Mouse (Mus musculus) c-Kit-negative CD71-positive TER-119-positive erythroid progenitor cells, embryonic 14.5 days (primary cell): ENCODE results near the gene Abhd16a.

Source experiments
- DNase-seq: peaks from one replicate; pipeline ENCODE4 v3.0.0-alpha.2; 2013; ENCODE audit warnings: low read depth, low spot score

The Abhd16a gene

DNA sequence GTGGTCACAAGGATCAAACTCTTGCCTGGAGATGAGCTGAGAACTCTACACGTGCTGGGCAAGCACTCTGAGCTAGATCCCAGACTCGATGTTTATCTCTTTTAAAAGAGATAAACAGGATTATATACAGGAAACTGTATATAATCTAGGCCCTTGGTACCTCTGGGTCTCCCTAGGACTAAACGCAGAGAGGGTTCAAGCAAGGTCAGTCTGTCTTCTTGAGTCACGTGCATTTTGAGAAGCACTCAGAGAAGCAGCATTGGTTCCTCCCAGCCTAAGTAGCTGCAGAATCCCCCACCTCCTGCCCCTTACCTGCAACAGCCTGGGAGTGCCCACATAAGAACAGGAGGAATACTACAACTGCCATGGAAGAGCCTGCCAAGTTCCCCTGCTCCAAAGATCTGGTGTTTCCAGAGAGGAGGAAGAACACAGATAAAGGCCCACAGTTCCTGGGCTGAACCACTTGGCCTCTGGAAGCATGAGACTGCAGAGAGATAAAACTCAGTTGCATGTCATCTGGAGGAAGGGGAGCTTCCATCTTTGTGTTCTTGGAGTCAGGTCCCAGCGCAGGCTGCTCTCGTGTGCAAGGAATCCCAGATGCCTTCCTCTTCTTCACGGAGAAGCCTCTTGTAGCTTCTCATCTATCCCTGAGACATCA, 3.7 kb upstream of the Abhd16a start, which contains the start of gene Ly6g6f:
TSS of gene Ly6g6f (minus strand) at position 403 of the 658 bp plus-strand sequence.
- DNase-seq = no peak

GRCm38 (mm10) chr17:35088151-35088550, 912 bp upstream of the Abhd16a start:
- DNase-seq = no peak

- peak; percentile 44 for DNase-seq
Observed at GRCm38 (mm10) chr17:35090166-35090932, 1.3 kb downstream of the Abhd16a start.

DNA sequence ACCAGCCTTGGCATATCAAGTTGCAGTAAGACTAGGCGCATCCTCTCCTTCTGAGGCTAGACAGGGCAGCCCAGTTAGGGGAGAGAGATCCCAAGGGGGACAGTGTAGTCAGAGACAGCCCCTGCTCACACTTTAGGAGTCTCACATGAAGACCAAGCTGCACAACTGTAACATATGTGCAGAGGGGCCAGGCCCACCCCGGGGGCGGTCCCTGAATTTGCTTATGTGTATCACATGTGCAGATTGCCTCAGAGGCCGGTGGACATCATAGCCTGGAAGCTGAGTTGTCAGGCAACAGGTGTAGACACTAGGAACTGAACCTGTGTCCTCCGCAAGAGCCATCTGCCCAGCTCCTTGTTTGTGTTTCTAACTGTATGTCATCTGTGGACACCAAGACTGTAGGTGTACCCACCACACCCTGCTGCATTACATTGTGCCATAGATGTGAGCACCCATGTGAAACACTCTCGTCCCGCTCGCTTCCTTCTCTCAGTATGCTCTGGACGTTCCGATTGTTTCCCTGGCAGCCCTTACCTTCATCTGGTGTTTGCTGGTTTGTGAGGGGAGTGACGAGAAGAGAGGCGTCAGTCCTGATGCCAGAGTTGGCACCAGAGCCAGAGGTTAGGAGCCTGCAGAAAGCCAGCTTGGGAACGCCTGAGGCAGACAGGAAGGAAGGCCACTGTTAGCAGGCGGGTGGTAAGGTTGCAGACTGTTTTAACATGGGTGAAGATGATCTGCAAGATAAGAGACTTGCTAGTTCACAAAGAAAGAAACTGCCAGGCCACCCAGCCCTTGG, 3.5 kb downstream of the Abhd16a start:
- DNase-seq = no peak

- no peak for DNase-seq
Observed at GRCm38 (mm10) chr17:35094475-35095365, 5.7 kb downstream of the Abhd16a start.

DNA sequence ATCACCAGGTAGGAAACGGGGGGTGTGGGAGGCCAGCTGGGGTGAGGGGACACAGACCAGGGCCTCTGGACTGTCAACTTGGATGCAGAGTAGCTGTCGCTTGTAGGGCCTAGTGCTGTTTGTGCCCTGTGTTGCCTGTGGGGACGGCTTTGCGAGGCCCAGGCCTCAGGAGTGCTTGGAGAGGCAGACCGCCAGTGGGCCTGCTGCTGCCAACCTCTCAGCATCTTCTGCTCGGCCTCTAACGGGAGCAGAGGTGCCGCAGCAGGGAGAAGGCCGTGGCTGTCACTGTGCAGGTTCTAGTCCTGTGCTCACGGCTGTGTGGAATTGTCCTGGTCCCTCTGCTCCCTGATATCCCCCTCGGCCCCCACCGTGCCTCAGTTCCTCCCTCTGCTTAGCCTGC, 7.5 kb downstream of the Abhd16a start:
- DNase-seq = no peak

DNA sequence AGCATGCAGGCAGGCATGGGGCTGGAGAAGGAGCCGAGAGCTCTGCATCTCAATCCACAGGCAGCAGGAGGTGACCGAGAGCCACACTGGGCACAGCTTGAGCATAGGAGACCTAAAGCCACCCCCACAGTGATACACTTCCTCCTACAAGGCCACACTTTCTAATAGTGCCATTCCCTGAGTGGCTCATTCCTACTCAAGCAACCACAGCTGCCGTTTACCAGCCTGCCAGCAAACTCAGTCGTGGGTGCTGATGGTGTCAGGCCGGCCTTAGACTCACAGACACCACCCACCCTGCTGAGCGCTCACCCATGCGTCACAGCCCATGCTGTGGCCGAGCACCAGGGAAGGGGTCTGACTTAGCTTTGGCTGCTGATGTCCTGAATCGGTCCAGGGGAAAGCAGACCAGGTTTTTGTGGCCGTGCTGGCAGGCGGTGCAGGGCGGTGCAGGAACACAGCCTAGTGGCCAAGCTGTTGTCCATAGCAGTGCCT, 8.1 kb downstream of the Abhd16a start:
- DNase-seq = no peak

DNA sequence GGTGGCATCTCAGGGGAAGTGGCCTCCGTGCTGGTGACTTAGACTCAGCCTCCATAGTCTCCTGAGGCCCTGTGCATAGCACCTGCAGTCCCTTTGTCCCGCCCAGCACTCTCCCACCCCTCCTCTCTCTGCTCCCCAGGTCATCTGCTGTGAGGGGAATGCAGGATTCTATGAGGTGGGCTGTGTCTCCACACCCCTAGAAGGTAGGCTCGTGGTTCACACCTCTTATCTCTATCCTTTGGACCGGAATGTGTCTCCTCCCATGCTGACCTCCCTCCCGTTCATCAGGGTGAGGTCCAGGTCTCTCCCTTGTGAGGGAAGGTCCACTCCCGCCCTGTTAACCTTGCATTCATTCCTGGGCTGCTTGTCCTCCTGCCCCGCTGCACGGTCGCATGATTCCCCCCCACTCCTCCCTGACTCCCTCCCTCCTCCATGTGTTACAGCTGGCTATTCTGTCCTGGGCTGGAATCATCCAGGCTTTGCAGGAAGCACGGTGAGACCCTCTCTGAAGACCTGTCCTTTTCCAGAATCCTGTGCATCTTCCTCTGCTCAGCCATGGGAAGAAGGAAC, 11.2 kb downstream of the Abhd16a start:
- no peak for DNase-seq

DNA sequence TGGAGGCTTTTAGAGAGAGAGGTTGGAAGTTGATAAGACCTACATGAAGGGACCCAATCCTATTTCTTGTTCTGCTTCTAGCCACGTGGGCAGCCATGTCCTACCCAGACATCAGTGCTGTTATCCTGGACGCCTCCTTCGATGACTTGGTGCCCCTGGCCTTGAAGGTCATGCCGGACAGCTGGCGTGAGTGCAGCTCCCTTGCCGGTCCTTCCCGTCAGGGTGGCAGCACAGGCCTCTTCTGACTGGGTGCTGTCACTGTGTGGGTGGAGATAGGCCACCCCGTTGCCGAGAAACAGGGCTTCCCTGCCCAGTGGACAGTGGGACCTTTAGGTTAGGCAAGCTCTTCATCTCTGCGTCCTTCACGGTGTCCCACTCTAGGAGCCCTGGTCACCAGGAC, 12.1 kb downstream of the Abhd16a start:
- no peak for DNase-seq

- no peak for DNase-seq
Observed at GRCm38 (mm10) chr17:35102299-35102698, 13.2 kb downstream of the Abhd16a start.

GRCm38 (mm10) chr17:35103221-35103690, 14.2 kb downstream of the Abhd16a start:
- no peak for DNase-seq

GRCm38 (mm10) chr17:35104079-35104478, 15.0 kb downstream of the Abhd16a start:
- no peak for DNase-seq

DNA sequence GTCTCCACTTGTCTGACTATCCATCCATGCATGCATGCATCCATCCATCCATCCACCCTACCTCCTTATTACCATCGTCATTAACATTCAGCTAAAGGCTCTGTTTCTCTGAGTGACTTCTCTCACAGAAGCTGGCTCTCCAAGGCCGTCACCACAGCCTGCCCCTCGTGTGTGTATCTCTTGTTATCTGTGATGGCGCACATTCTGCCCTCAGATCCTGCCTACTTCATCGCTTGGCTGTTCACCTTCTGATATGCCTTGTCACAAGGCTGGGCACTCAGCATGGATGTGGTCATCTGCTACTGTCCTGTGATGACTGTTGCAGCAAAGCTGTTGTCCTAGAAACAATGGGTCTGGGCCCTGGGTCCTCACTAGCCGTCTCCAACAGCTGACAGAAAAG, 15.7 kb downstream of the Abhd16a start:
- no peak for DNase-seq

DNA sequence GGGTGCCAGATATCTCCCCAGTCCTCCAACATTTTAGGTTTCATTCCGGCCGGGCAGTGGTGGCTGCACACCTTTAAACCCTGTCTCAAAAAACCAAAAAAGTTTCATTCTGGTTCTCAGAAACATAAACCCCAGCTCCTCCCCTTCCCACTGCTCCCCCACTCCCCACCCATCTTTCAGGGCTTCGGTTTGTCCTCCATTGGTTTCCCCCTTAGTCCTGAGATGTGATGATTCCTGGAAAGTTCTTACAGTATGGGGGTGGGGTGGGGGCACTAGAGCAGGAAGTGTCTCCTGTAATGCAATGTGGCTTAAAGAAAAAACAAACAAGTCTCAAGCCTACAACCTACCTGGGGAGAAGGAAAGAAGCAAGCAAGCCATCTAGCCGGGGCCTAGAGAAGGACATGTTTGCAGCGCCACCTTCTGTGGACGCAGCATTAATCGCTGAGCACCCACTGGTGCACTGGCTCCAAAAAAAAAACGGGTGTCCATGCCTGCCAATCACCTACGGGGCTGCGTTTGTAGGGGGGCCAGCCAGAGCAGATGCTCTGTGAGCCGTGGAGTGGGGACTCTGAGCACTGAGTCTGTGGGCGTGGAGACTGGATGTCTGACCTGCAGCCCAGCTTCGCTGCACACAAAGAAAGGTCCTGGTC, 16.8 kb downstream of the Abhd16a start:
- DNase-seq = no peak

DNA sequence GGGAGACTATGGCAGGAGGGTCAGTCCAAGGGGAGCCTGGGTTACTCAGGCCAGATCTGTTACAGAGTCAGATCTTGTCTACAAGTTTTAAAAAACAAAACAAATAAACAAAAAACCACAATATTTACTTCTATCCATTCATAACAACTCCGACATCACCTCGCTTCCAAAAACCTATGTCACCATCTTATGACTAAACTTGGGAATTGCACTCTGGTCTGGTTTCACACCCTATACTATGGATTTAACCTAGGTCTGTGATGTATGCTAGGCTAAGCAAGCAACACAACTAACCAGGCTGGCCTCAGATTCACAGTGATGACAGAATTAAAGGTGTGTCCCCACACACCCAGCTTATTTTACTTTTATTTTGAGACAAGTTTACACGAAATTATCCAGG, 17.5 kb downstream of the Abhd16a start:
- DNase-seq = no peak

GRCm38 (mm10) chr17:35108097-35108496, 19.0 kb downstream of the Abhd16a start, which contains the start of gene Ly6g5c:
Ly6g5c (plus strand) TSS chr17:35108279.
- DNase-seq = no peak

DNA sequence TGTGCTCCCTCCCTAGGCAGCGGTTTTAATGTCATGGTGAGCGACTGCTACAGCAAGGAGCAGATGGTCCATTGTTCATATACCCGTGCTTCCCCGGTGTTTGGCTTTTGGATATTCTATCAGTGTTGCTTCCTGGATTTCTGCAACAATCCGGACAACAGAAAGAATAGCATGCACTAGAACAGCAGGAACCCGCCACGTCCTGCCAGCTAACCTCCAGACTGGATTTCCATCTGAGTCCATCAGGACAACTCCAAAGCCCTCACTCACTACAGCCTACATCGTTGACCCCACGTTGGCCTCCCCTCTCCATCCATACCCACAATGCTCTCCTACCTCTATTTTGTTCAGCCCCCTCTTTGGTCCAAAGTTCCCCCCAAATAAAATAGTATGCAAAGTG, 22.7 kb downstream of the Abhd16a start:
- no peak for DNase-seq

- DNase-seq = no peak
Observed at GRCm38 (mm10) chr17:35115046-35116019, 26.3 kb downstream of the Abhd16a start, which contains the start of gene Ly6g5b. Ly6g5b (minus strand) TSS chr17:35115428.

GRCm38 (mm10) chr17:35120745-35121142, 31.7 kb downstream of the Abhd16a start:
- no peak for DNase-seq
